Mouse (Mus musculus): ENCODE results near the gene Gm43552. TPM values are rescaled to one million over a fixed set of nuclear protein-coding genes. Genes with fewer than 3 reads are reported as not detected.
"Not testable (repeated sequence)": the region's sequence is repeated elsewhere in the genome, so short reads cannot be mapped to it uniquely, and the experiment has no call there.

The Gm43552 gene
- total RNA-seq, 2 experiments from 2014 or later: 3.1 TPM; not detected in 1

GRCm38 (mm10) chr5:65501407-65501806 is 8.8 kb upstream of the Gm43552 start:
- intact Hi-C loops (cut with DNase I; ENCODE audit: low total_unique reads): no loop called here
- no peak for DNase-seq

DNA sequence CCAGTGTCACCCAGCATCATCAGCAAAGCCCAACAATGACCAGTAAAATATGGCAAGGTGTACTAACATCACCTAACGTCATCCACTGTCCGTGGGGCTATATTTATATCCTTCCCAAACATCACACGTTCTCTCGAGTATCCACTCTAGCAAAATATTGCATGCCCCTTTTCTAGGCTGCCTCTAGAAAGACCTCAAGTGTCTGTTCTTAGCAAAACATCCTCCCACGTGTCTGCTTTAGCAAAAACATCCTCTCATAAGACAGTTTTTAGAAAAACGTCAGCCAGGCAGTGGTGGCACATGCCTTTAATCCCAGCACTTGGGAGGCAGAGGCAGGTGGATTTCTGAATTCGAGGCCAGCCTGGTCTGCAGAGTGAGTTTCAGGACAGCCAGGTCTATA is 7.6 kb upstream of the Gm43552 start:
- intact Hi-C loops (cut with DNase I; ENCODE audit: low total_unique reads): no loop called here
- DNase-seq: no peak

GRCm38 (mm10) chr5:65491767-65492715 is 592 bp downstream of the Gm43552 start:
- intact Hi-C loops (cut with DNase I; ENCODE audit: low total_unique reads): no loop called here
- DNase-seq: peak; percentile 78

DNA sequence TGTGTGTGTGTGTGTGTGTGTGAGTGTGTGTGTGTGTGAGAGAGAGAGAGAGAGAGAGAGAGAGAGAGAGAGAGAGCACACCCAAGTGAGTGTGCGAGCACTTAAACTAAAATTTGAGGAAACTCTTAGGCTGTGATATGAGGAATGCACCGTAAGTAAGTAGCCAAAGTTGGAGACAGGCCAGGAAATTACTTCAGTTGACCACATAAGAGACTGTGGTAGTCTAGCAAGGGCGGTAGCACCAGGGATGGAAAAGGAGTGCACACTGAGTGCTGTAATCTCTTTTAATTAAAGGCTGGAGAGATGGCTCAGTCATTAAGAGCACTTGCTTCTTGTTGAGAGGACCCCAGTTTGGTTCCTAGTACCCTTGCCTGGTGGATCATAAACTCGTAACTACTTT is 2.8 kb downstream of the Gm43552 start:
- DNase-seq: no peak
- intact Hi-C loops (cut with DNase I; ENCODE audit: low total_unique reads): no loop called here

DNA sequence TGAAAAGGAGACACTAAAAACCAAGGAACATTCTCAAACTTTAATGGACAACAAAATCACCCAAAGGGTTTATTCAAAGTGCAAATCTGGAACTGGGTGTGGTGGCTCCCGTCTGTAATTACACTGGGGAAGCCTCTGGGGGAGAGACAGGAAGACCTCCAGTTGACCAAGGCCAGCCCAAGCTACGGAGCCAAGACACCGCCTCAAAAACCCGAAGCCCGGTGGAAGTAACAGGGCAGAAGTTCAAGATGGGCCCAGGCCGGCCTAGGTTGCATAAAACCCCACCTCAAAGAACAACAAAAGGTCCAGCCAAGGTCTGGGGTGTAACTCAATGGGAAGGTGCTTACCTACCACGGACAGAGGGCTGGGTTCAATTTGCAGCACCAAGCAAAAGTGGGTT is 3.9 kb downstream of the Gm43552 start:
- intact Hi-C loops (cut with DNase I; ENCODE audit: low total_unique reads): no loop called here

DNA sequence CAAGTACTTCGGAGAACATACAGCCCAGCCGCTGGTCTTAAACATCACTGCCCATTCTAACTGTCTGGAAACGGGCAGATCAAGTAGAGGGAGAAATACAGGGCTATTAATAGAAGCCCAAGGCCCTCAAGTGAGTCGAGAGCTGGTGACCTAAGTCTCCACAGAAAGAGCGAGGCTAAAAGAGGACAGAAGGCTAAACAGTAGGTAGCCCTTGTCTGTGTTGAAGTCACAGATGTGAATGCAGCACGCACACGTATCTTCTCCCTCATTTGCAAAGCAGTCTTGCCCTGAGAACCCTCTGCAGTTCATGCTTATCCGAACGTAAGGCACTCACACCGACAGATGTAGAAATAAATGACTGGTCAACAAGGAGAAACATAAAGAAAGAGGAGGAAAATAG is 5.3 kb downstream of the Gm43552 start:
- DNase-seq: no peak
- intact Hi-C loops (cut with DNase I; ENCODE audit: low total_unique reads): no loop called here

More for the DNA sequence above, 3.9 kb downstream of the Gm43552 start:
- peak; percentile 41 for DNase-seq

- no peak for DNase-seq
- intact Hi-C loops (cut with DNase I; ENCODE audit: low total_unique reads): no loop called here
These were observed 6.1 kb downstream of the Gm43552 start for GRCm38 (mm10) chr5:65486514-65486913.

DNA sequence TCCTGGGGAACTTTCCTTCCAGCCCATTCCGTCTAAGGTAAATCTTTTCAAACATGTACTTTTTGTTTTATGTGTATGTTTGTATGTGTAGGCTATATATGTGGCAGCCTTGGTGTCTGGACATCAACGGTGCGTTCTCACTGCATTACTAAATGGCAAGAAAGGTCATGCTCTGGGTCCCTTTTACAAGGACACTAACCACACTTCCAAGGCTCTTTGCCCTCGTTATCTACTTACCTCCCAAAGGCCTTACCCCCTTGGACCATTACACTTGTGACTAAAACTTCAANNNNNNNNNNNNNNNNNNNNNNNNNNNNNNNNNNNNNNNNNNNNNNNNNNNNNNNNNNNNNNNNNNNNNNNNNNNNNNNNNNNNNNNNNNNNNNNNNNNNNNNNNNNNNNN is 9.6 kb downstream of the Gm43552 start:
- intact Hi-C loops (cut with DNase I; ENCODE audit: low total_unique reads): no loop called here
- no peak for DNase-seq

- intact Hi-C loops (cut with DNase I; ENCODE audit: low total_unique reads): no loop called here
- DNase-seq: no peak
These were observed 12.1 kb downstream of the Gm43552 start for GRCm38 (mm10) chr5:65480511-65480910.

- intact Hi-C loops (cut with DNase I; ENCODE audit: low total_unique reads): no loop called here
These were observed 12.8 kb downstream of the Gm43552 start for GRCm38 (mm10) chr5:65479681-65480445.

GRCm38 (mm10) chr5:65478224-65478623 is 14.4 kb downstream of the Gm43552 start:
- intact Hi-C loops (cut with DNase I; ENCODE audit: low total_unique reads): no loop called here

More at GRCm38 (mm10) chr5:65479681-65480445, 12.8 kb downstream of the Gm43552 start:
- DNase-seq: no peak

GRCm38 (mm10) chr5:65476739-65477138 is 15.9 kb downstream of the Gm43552 start:
- DNase-seq; intact Hi-C loops (cut with DNase I; ENCODE audit: low total_unique reads): not testable (repeated sequence)

More at GRCm38 (mm10) chr5:65478224-65478623, 14.4 kb downstream of the Gm43552 start:
- DNase-seq: peak; percentile 55

DNA sequence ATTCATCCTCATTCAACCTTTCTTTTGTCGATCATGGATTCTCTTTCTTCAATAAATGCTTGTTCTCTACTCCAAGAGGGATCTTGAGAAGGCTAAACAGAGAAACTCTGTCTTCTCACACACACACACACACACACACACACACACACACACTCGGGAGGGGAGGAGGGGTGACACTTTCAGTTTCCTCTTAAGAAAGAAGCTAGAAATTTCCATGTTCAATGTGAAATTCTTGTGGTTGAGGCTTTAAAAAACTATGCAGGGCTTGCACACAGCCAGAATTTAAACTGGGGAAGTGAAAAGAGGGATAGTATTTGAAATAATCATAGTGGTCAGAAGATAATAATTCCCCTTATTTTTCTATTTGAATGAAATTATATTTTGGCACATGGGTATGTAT is 16.8 kb downstream of the Gm43552 start:
- intact Hi-C loops (cut with DNase I; ENCODE audit: low total_unique reads): no loop called here
- DNase-seq: no peak

GRCm38 (mm10) chr5:65469766-65470165 is 22.9 kb downstream of the Gm43552 start:
- intact Hi-C loops (cut with DNase I; ENCODE audit: low total_unique reads): no loop called here
- DNase-seq: no peak

DNA sequence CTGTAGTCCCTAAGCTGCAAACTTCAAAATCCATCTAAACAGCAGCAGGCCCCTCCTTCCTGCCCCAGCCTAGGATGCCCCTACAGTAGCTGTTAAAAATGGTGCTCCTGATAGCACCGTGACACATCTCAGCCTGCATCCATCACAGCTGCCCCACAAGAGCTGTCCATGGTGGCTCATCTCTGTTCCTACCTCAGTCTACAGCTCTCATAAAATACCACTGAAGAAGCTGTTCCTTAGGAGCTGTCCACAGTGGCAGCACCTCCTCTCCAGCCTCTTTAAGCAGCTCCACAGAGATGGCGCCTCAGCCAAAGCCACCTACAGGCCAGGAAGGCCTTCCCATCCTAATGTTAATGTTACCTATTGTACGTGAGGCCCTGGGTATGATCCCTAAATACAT is 25.7 kb downstream of the Gm43552 start:
- no peak for DNase-seq
- intact Hi-C loops (cut with DNase I; ENCODE audit: low total_unique reads): no loop called here

DNA sequence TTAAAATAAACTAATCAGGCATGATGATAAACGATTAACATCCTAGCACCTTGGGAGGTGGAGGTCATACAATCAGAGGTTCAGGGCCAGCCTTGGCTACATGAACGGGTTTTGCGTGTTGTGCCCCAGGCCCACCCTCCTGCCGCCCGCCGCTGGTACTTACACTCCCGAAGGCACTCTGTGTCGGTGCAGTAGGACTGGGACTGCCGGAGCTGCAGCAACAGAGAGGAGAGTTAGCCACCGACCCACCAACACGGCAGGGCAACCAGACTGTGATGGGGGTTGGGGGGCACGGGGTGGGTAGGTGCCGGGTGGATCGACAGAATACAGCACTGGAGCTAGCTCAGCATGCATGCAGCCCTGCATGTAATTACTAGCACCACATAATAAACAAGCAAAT is 32.3 kb downstream of the Gm43552 start:
- DNase-seq: no peak
- intact Hi-C loops (cut with DNase I; ENCODE audit: low total_unique reads): no loop called here

GRCm38 (mm10) chr5:65459454-65459853 is 33.2 kb downstream of the Gm43552 start:
- DNase-seq: no peak
- intact Hi-C loops (cut with DNase I; ENCODE audit: low total_unique reads): no loop called here

DNA sequence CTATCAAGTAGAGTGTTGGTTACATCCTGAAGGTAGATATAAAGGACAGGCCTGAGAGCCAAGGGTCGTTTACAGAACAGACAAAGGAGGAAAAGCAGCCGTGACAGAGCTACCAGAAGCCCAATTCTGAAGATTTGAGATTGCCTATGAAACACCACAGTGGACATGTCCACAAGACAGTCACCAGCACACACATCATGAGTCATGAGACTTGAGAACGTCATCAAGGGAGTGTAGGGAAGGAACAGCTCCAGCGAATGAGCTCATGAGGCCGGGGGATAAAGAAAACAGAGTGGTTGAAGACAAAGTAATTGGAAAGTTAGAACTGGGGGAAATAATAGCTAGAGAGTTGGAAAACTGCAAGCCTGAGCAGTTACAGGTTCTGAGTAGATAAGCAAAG is 34.8 kb downstream of the Gm43552 start:
- intact Hi-C loops (cut with DNase I; ENCODE audit: low total_unique reads): no loop called here

GRCm38 (mm10) chr5:65457086-65457827 is 35.4 kb downstream of the Gm43552 start:
- intact Hi-C loops (cut with DNase I; ENCODE audit: low total_unique reads): no loop called here

More for the DNA sequence above, 34.8 kb downstream of the Gm43552 start:
- no peak for DNase-seq

GRCm38 (mm10) chr5:65454771-65455170 is 37.9 kb downstream of the Gm43552 start:
- intact Hi-C loops (cut with DNase I; ENCODE audit: low total_unique reads): no loop called here
- DNase-seq: peak; percentile 30

More at GRCm38 (mm10) chr5:65457086-65457827, 35.4 kb downstream of the Gm43552 start:
- DNase-seq: no peak
